Mouse (Mus musculus): Measurements from ENCODE around the gene Adcyap1r1. TPM values are rescaled to one million over a fixed set of nuclear protein-coding genes. Genes with fewer than 3 reads are reported as not detected.
A peak's percentile ranks its signal among the peaks of the same experiment; 100 is the strongest.

The Adcyap1r1 gene
- polyA plus RNA-seq, 1 experiment from 2014 or later, result 52.7 TPM

- H3K4me1 ChIP-seq (ENCODE audit: control insufficient read depth, insufficient read depth, low read length), result no peaks in the 10 kb centered on the region
- no peaks in the 10 kb centered on the region for H3K9me3 ChIP-seq (ENCODE audit: control insufficient read depth, low read length)
- DNase-seq (no peak), ATAC-seq (ENCODE audit: low FRiP score, low TSS enrichment) (no peak)
- peaks cover 19% of the 10 kb centered on the region for H3K36me3 ChIP-seq (ENCODE audit: control insufficient read depth, insufficient read depth, low read length)
- WGBS, result 48% methylated on average over 6 of the region's 6 CpGs
- no peak overlapping the region for H3K4me2 ChIP-seq (ENCODE audit: low read length)
- no peak overlapping the region for H3K4me3 ChIP-seq (replicated peaks; ENCODE audit: low read depth, low read length)
- H3K27me3 ChIP-seq (ENCODE audit: control insufficient read depth, insufficient read depth, low read length), result no peaks in the 10 kb centered on the region
- H3K27ac ChIP-seq (replicated peaks; ENCODE audit: low read depth, low read length), result no peak overlapping the region
- H3K9ac ChIP-seq (replicated peaks; ENCODE audit: low read length), result no peak overlapping the region
Observed at GRCm38 (mm10) chr6:55501061-55501460, 49.3 kb downstream of the Adcyap1r1 start.

- no peak for ATAC-seq (ENCODE audit: low FRiP score, low TSS enrichment)
- 83% methylated on average over 7 of the region's 7 CpGs for WGBS
- no peak for DNase-seq
Observed at GRCm38 (mm10) chr6:55502309-55502708, 50.5 kb downstream of the Adcyap1r1 start.

GRCm38 (mm10) chr6:55504797-55505488 is 53.2 kb downstream of the Adcyap1r1 start:
- no peak overlapping the region for H3K9ac ChIP-seq (replicated peaks; ENCODE audit: low read length)
- H3K27ac ChIP-seq (replicated peaks; ENCODE audit: low read depth, low read length), result no peak overlapping the region
- H3K9me3 ChIP-seq (ENCODE audit: control insufficient read depth, low read length), result no peaks in the 10 kb centered on the region
- 89% methylated on average over 2 of the region's 2 CpGs for WGBS
- H3K36me3 ChIP-seq (ENCODE audit: control insufficient read depth, insufficient read depth, low read length), result no peaks in the 10 kb centered on the region
- H3K4me3 ChIP-seq (replicated peaks; ENCODE audit: low read depth, low read length), result no peak overlapping the region
- H3K27me3 ChIP-seq (ENCODE audit: control insufficient read depth, insufficient read depth, low read length), result no peaks in the 10 kb centered on the region
- H3K4me1 ChIP-seq (ENCODE audit: control insufficient read depth, insufficient read depth, low read length), result no peaks in the 10 kb centered on the region
- peak; percentile 51; the same call in 1 of the 2 replicates for ATAC-seq (ENCODE audit: low FRiP score, low TSS enrichment)
- DNase-seq, result peak; percentile 90
- no peak overlapping the region for H3K4me2 ChIP-seq (ENCODE audit: low read length)

More at GRCm38 (mm10) chr6:55502309-55502708, 50.5 kb downstream of the Adcyap1r1 start:
- no peak overlapping the region for H3K4me2 ChIP-seq (ENCODE audit: low read length)
- H3K9ac ChIP-seq (replicated peaks; ENCODE audit: low read length), result no peak overlapping the region
- no peaks in the 10 kb centered on the region for H3K9me3 ChIP-seq (ENCODE audit: control insufficient read depth, low read length)
- H3K36me3 ChIP-seq (ENCODE audit: control insufficient read depth, insufficient read depth, low read length), result peaks cover 9% of the 10 kb centered on the region
- H3K27me3 ChIP-seq (ENCODE audit: control insufficient read depth, insufficient read depth, low read length), result no peaks in the 10 kb centered on the region
- no peaks in the 10 kb centered on the region for H3K4me1 ChIP-seq (ENCODE audit: control insufficient read depth, insufficient read depth, low read length)
- no peak overlapping the region for H3K27ac ChIP-seq (replicated peaks; ENCODE audit: low read depth, low read length)
- no peak overlapping the region for H3K4me3 ChIP-seq (replicated peaks; ENCODE audit: low read depth, low read length)

- Histone ChIP-seq H3K4me1 (ENCODE audit: control insufficient read depth, insufficient read depth, low read length) (no peaks in the 10 kb centered on the region), H3K9me3 (ENCODE audit: control insufficient read depth, low read length) (no peaks in the 10 kb centered on the region), H3K27ac (replicated peaks; ENCODE audit: low read depth, low read length) (no peak overlapping the region), H3K27me3 (ENCODE audit: control insufficient read depth, insufficient read depth, low read length) (no peaks in the 10 kb centered on the region), H3K4me3 (replicated peaks; ENCODE audit: low read depth, low read length) (no peak overlapping the region), H3K9ac (replicated peaks; ENCODE audit: low read length) (no peak overlapping the region), H3K36me3 (ENCODE audit: control insufficient read depth, insufficient read depth, low read length) (no peaks in the 10 kb centered on the region), H3K4me2 (ENCODE audit: low read length) (no peak overlapping the region)
- WGBS, result 82% methylated on average over 4 of the region's 4 CpGs
- DNase-seq (no peak), ATAC-seq (ENCODE audit: low FRiP score, low TSS enrichment) (no peak)
Observed at GRCm38 (mm10) chr6:55506519-55506918, 54.7 kb downstream of the Adcyap1r1 start.

- no peak overlapping the region for H3K9ac ChIP-seq (replicated peaks; ENCODE audit: low read length)
- DNase-seq (no peak), ATAC-seq (ENCODE audit: low FRiP score, low TSS enrichment) (no peak)
- 90% methylated on average over 6 of the region's 6 CpGs for WGBS
- H3K4me1 ChIP-seq (ENCODE audit: control insufficient read depth, insufficient read depth, low read length), result no peaks in the 10 kb centered on the region
- H3K4me3 ChIP-seq (replicated peaks; ENCODE audit: low read depth, low read length), result no peak overlapping the region
- H3K27me3 ChIP-seq (ENCODE audit: control insufficient read depth, insufficient read depth, low read length), result no peaks in the 10 kb centered on the region
- no peak overlapping the region for H3K4me2 ChIP-seq (ENCODE audit: low read length)
- H3K36me3 ChIP-seq (ENCODE audit: control insufficient read depth, insufficient read depth, low read length), result no peaks in the 10 kb centered on the region
- no peaks in the 10 kb centered on the region for H3K9me3 ChIP-seq (ENCODE audit: control insufficient read depth, low read length)
- no peak overlapping the region for H3K27ac ChIP-seq (replicated peaks; ENCODE audit: low read depth, low read length)
Observed at GRCm38 (mm10) chr6:55509130-55509870, 57.5 kb downstream of the Adcyap1r1 start.

GRCm38 (mm10) chr6:55511212-55512065 is 59.7 kb downstream of the Adcyap1r1 start:
- Histone ChIP-seq H3K27me3 (ENCODE audit: control insufficient read depth, insufficient read depth, low read length) (no peaks in the 10 kb centered on the region), H3K4me2 (ENCODE audit: low read length) (no peak overlapping the region), H3K4me1 (ENCODE audit: control insufficient read depth, insufficient read depth, low read length) (no peaks in the 10 kb centered on the region), H3K36me3 (ENCODE audit: control insufficient read depth, insufficient read depth, low read length) (no peaks in the 10 kb centered on the region), H3K9me3 (ENCODE audit: control insufficient read depth, low read length) (peaks cover 5% of the 10 kb centered on the region; the same call in 1 of the 2 replicates), H3K4me3 (replicated peaks; ENCODE audit: low read depth, low read length) (no peak overlapping the region), H3K9ac (replicated peaks; ENCODE audit: low read length) (no peak overlapping the region), H3K27ac (replicated peaks; ENCODE audit: low read depth, low read length) (no peak overlapping the region)
- ATAC-seq (ENCODE audit: low FRiP score, low TSS enrichment) (peak; percentile 86), DNase-seq (peak; percentile 95)
- WGBS, result 40% methylated on average over 12 of the region's 12 CpGs

GRCm38 (mm10) chr6:55512066-55512703 is 60.4 kb downstream of the Adcyap1r1 start:
- ATAC-seq (ENCODE audit: low FRiP score, low TSS enrichment) (peak; percentile 15), DNase-seq (no peak)
- no peak overlapping the region for H3K4me2 ChIP-seq (ENCODE audit: low read length)

GRCm38 (mm10) chr6:55513477-55513876 is 61.7 kb downstream of the Adcyap1r1 start:
- Histone ChIP-seq H3K9me3 (ENCODE audit: control insufficient read depth, low read length) (peaks cover 5% of the 10 kb centered on the region; the same call in 1 of the 2 replicates), H3K27me3 (ENCODE audit: control insufficient read depth, insufficient read depth, low read length) (no peaks in the 10 kb centered on the region), H3K36me3 (ENCODE audit: control insufficient read depth, insufficient read depth, low read length) (no peaks in the 10 kb centered on the region), H3K4me3 (replicated peaks; ENCODE audit: low read depth, low read length) (no peak overlapping the region), H3K4me1 (ENCODE audit: control insufficient read depth, insufficient read depth, low read length) (no peaks in the 10 kb centered on the region), H3K9ac (replicated peaks; ENCODE audit: low read length) (no peak overlapping the region), H3K4me2 (ENCODE audit: low read length) (no peak overlapping the region), H3K27ac (replicated peaks; ENCODE audit: low read depth, low read length) (no peak overlapping the region)
- no peak for ATAC-seq (ENCODE audit: low FRiP score, low TSS enrichment)
- no peak for DNase-seq
- 67% methylated on average over 5 of the region's 5 CpGs for WGBS

More at GRCm38 (mm10) chr6:55512066-55512703, 60.4 kb downstream of the Adcyap1r1 start:
- Histone ChIP-seq H3K36me3 (ENCODE audit: control insufficient read depth, insufficient read depth, low read length) (no peaks in the 10 kb centered on the region), H3K27ac (replicated peaks; ENCODE audit: low read depth, low read length) (no peak overlapping the region), H3K9ac (replicated peaks; ENCODE audit: low read length) (no peak overlapping the region), H3K9me3 (ENCODE audit: control insufficient read depth, low read length) (peaks cover 5% of the 10 kb centered on the region; the same call in 1 of the 2 replicates), H3K4me3 (replicated peaks; ENCODE audit: low read depth, low read length) (no peak overlapping the region), H3K27me3 (ENCODE audit: control insufficient read depth, insufficient read depth, low read length) (no peaks in the 10 kb centered on the region), H3K4me1 (ENCODE audit: control insufficient read depth, insufficient read depth, low read length) (no peaks in the 10 kb centered on the region)
- WGBS, result 28% methylated on average over 19 of the region's 19 CpGs
